ENCODE assay signal across 9 mouse cellular contexts in the genomic region with DNA sequence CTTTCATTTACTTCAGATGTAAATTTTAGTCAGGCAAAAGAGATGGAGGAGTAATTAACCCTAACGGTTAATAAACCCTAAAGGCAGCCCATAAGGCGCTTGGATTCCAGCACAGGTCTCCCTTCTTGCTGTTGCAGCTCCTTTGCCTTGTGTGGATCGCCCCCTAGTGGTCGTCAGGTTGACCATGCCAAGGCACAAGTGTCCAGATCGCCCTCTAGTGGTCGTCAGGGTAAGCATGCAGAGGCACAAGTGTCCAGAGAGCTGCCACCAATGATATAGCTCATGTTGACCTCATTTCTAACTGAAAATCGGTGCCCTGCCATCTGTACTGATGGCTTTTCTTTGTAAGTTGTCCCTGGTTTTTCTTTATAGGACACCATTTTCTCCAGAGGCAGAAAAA. TPM values are rescaled to one million over a fixed set of nuclear protein-coding genes. Genes with fewer than 3 reads are reported as not detected.
DNase-seq lines count a peak whose midpoint lies in the region; TF ChIP-seq lines count a peak whose summit lies in the region.
"Had no signal": no experiment of that assay in that cellular context is flagged by ENCODE, and none has a peak within 500 bp of the region (broad histone marks: within the 10 kb centered on the region; RNA-seq: fewer than 3 reads in every experiment).

No protein-coding gene starts in this region.

- H3K4me3 ChIP-seq in ES-Bruce4 (ENCODE audit: low read depth, low read length), result no peak overlapping the region
- no peak overlapping the region for H3K4me3 ChIP-seq in liver, adult 2 months (ENCODE audit: insufficient read depth, low read depth, low read length)
- H3K4me3 ChIP-seq: liver, embryonic 15.5 days had no signal

- H3K9me3 ChIP-seq in ES-Bruce4 (replicated peaks; ENCODE audit: control insufficient read depth, insufficient read depth, low read length, poor library complexity, severe bottlenecking), result no peaks in the 10 kb centered on the region; the same call in 1 of the 2 replicates
- H3K9me3 ChIP-seq: liver, embryonic 15.5 days had no signal

- no peak for TF ChIP-seq POLR2A in ES-Bruce4 (IDR thresholded peaks at IDR 0.05; ENCODE audit: insufficient read depth, low read length)
- TF ChIP-seq POLR2A in liver, adult 2 months (IDR thresholded peaks at IDR 0.05; ENCODE audit: extremely low read depth, insufficient read depth, low read length), result no peak

- no peaks in the 10 kb centered on the region for H3K36me3 ChIP-seq in ES-Bruce4 (ENCODE audit: control insufficient read depth, insufficient read depth, low read length, poor library complexity, severe bottlenecking)
- no peaks in the 10 kb centered on the region for H3K36me3 ChIP-seq in liver, adult 2 months (ENCODE audit: control insufficient read depth, insufficient read depth, low read length)
- H3K36me3 ChIP-seq: liver, embryonic 15.5 days had no signal

- no peaks in the 10 kb centered on the region for H3K79me2 ChIP-seq in liver, adult 2 months (ENCODE audit: control insufficient read depth, insufficient read depth, low read length)

- peak; percentile 100 for TF ChIP-seq CTCF in ES-Bruce4 (IDR thresholded peaks at IDR 0.05; ENCODE audit: low read depth, low read length)
- peak; percentile 100 for TF ChIP-seq CTCF in liver, adult 2 months (IDR thresholded peaks at IDR 0.05; ENCODE audit: low read depth, low read length)

- H3K27ac ChIP-seq in ES-Bruce4 (ENCODE audit: insufficient read depth, low read length), result no peak overlapping the region
- no peak overlapping the region for H3K27ac ChIP-seq in liver, adult 2 months (replicated peaks; ENCODE audit: insufficient read depth, low read depth, low read length)
- H3K27ac ChIP-seq: liver, embryonic 15.5 days had no signal

- WGBS in liver, adult 2 months, result 26% methylated on average over 7 of the region's 7 CpGs

- no peaks in the 10 kb centered on the region for H3K27me3 ChIP-seq in ES-Bruce4 (ENCODE audit: control insufficient read depth, insufficient read depth, low read length, poor library complexity, severe bottlenecking)
- H3K27me3 ChIP-seq in liver, adult 2 months (ENCODE audit: control insufficient read depth, insufficient read depth, low read length), result no peaks in the 10 kb centered on the region
- H3K27me3 ChIP-seq: liver, embryonic 15.5 days had no signal

- H3K4me1 ChIP-seq in ES-Bruce4 (ENCODE audit: control insufficient read depth, insufficient read depth, low read length), result no peaks in the 10 kb centered on the region
- no peaks in the 10 kb centered on the region for H3K4me1 ChIP-seq in liver, adult 2 months (ENCODE audit: control insufficient read depth, insufficient read depth, low read length)
- H3K4me1 ChIP-seq: liver, embryonic 15.5 days had no signal

- no peak overlapping the region for H3K9ac ChIP-seq in ES-Bruce4 (ENCODE audit: low read depth, poor library complexity, severe bottlenecking)
- H3K9ac ChIP-seq in liver, adult 2 months (ENCODE audit: low read depth, low read length), result no peak overlapping the region
- H3K9ac ChIP-seq: liver, embryonic 15.5 days had no signal

- peak; percentile 57; the same call in 1 of the 2 replicates for TF ChIP-seq EP300 in ES-Bruce4 (IDR thresholded peaks at IDR 0.05; ENCODE audit: insufficient read depth, low read depth, low read length)

- DNase-seq in 3134 (ENCODE audit: extremely low read depth, insufficient read length, low spot score), result peak; percentile 45
- DNase-seq in c-Kit-positive CD71-positive TER-119-negative erythroid progenitor cells, embryonic 14.5 days (ENCODE audit: low read depth), result peak; percentile 63
- peak; percentile 38 to 90 for DNase-seq in frontal cortex, adult 2 months (ENCODE audit: extremely low spot score in 1 of 2, low spot score in 1 of 2)
- peak; percentile 88 for DNase-seq in kidney, adult 9 months
- DNase-seq in liver, adult 2 months (ENCODE audit: extremely low read depth, low read depth, low spot score), result peak; percentile 63
- peak; percentile 88 for DNase-seq in retina, embryonic 14.5 days (ENCODE audit: low spot score)
- peak; percentile 73 to 78 for DNase-seq in thymus, postnatal 36 days

RNA-seq across cellular contexts. Expression of a gene that starts 46.4 kb away (rescaled TPM):
- polyA plus RNA-seq in ES-Bruce4 (2011; ENCODE audit: insufficient read depth, insufficient read length, low read depth, missing spikeins), result 3.1 and 4.4 TPM in 2 replicates
- 0.40 and 0.66 TPM in 2 replicates for polyA plus RNA-seq in frontal cortex, adult 2 months (2012; rRNA removed)
- 0.07 TPM in 1 of 2 replicates, not detected in the other for total RNA-seq in liver, adult 2 months (2014; rRNA removed)
- polyA plus RNA-seq in liver, adult 2 months (2012; rRNA removed), result not detected in 2 replicates
- polyA plus RNA-seq: liver, embryonic 15.5 days had no signal

RNA-seq across cellular contexts. Expression of a gene that starts 49.3 kb away (rescaled TPM):
- polyA plus RNA-seq in ES-Bruce4 (2011; ENCODE audit: insufficient read depth, insufficient read length, low read depth, missing spikeins), result 20.6 and 20.8 TPM in 2 replicates
- polyA plus RNA-seq in frontal cortex, adult 2 months (2012; rRNA removed), result 24.8 and 24.9 TPM in 2 replicates
- total RNA-seq in liver, adult 2 months (2014; rRNA removed), result 20.4 and 21.1 TPM in 2 replicates
- 12.3 and 12.6 TPM in 2 replicates for polyA plus RNA-seq in liver, adult 2 months (2012; rRNA removed)
